Mouse (Mus musculus) neural tube, embryonic 15.5 days (tissue): ENCODE measurements around the gene Dzank1. TPM values are rescaled to one million over a fixed set of nuclear protein-coding genes. Genes with fewer than 3 reads are reported as not detected.

Source experiments
- ATAC-seq: fragments of 200-750 bp; cut with Nextera tagmentation; 2 replicates; pipeline ENCODE4 v1.8.0; 2017; ENCODE audit warnings: mild to moderate bottlenecking, moderate TSS enrichment, moderate library complexity; ENCODE audit not compliant: low FRiP score
- H3K27ac ChIP-seq: fragments of 300-500 bp; sonication (generic); replicated peaks from 2 replicates; pipeline ENCODE4 v1.5.1; 2015; ENCODE audit warnings: mild to moderate bottlenecking, inconsistent platforms
- H3K27me3 ChIP-seq: fragments of 300-500 bp; sonication (generic); replicated peaks from 2 replicates; pipeline ENCODE4 v1.6.1; 2015; ENCODE audit warnings: inconsistent platforms
- H3K36me3 ChIP-seq: fragments of 300-500 bp; sonication (generic); 2 replicates; pipeline ENCODE4 v1.6.1; 2015; ENCODE audit warnings: inconsistent platforms
- H3K4me1 ChIP-seq: fragments of 300-500 bp; sonication (generic); 2 replicates; pipeline ENCODE4 v1.6.1; 2015; ENCODE audit warnings: inconsistent platforms
- H3K4me2 ChIP-seq: fragments of 300-500 bp; sonication (generic); 2 replicates; pipeline ENCODE4 v1.6.1; 2015; ENCODE audit warnings: inconsistent platforms, mild to moderate bottlenecking, moderate library complexity
- H3K4me3 ChIP-seq: fragments of 300-500 bp; sonication (generic); replicated peaks from 2 replicates; pipeline ENCODE4 v1.5.1; 2015; ENCODE audit warnings: mild to moderate bottlenecking, inconsistent platforms
- H3K9ac ChIP-seq: fragments of 300-500 bp; sonication (generic); replicated peaks from 2 replicates; pipeline ENCODE4 v1.6.1; 2015; ENCODE audit warnings: mild to moderate bottlenecking, inconsistent platforms
- H3K9me3 ChIP-seq: fragments of 300-500 bp; sonication (generic); replicated peaks from 2 replicates; pipeline ENCODE4 v1.6.1; 2016; ENCODE audit warnings: inconsistent platforms
- WGBS: fragments of 180-500 bp; shearing (Covaris S2); methylation state at CpG from one replicate; pipeline ENCODE4 v1.1.7; 2015; ENCODE audit warnings: mixed read lengths; 5-methylcytosine and 5-hydroxymethylcytosine counted together
- polyA plus RNA-seq: library from polyadenylated mRNA; unstranded; fragments of >200 nt; fragmentation: Nextera tagmentation; extraction: Ambion mirVana; gene quantifications from 2 replicates; pipeline ENCODE4 v1.2.1, GENCODE M21; 2015

Dzank1 gene
- 17.2 and 17.5 TPM in 2 replicates for polyA plus RNA-seq

- Histone ChIP-seq H3K4me1 (peaks cover 21% of the 10 kb centered on the region), H3K9me3 (no peaks in the 10 kb centered on the region), H3K27ac (peak within 1 kb of the TSS; percentile 98), H3K9ac (peak within 1 kb of the TSS; percentile 88), H3K4me2 (peak within 1 kb of the TSS; percentile 84), H3K4me3 (peak within 1 kb of the TSS; percentile 97), H3K27me3 (no peaks in the 10 kb centered on the region), H3K36me3 (peaks cover 11% of the 10 kb centered on the region; the same call in 1 of the 2 replicates)
- under 1% methylated on average over 56 of the region's 56 CpGs for WGBS
- ATAC-seq: peak; percentile 98
Observed at GRCm38 (mm10) chr2:144526981-144527820, at the start of gene Dzank1, which contains the start of gene Polr3f. Gene Dzank1 (minus strand): TSS chr2:144527414. Gene Polr3f (plus strand): TSS chr2:144527718.

DNA sequence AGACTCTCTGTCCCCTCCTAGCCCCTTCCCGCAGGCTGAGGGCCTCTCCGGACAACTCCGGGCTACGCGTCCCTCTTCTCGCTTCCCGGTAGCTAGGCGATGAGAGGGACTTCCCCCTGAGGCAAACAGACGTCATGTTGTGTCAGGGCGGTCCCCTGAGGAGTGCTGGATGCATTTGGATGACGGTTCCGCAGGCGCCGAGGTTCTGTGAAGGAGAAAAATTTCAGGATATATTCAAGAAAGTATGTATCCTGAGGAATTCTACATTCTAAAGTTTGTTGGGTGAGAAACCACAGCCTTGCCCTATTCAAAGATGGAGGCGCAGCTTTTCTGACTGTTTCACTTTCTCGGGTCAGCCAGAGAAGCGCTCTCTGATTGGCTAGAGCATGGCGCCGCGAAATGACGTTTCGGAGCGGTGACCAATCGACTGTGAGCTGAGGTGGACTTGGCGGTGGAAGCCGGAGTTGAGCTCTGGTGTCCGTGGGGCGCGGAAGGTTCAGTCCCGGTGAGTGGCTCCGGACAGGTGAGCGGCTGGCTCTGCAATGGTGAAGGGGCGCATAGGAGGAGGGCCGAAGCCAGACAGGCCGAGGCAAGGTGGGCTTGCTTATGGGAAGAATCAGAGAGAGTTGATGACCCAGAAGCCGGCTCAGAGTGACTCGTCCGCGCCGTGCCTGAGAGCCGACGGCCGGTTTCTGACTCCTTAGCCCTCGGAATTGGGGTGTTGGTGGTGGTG is 28.8 kb upstream of the Dzank1 start, which contains the start of gene Sec23b:
Gene Sec23b (plus strand): TSS at position 410 of the 733 bp plus-strand sequence.
- ATAC-seq: peak; percentile 98
- H3K36me3 ChIP-seq: 0 out of 2 replicates have a peak, but pooled peaks cover 4% of the 10 kb centered on the region
- peak within 1 kb of the TSS; percentile 87 for H3K27ac ChIP-seq
- H3K9me3 ChIP-seq: no peaks in the 10 kb centered on the region
- H3K4me3 ChIP-seq: peak within 1 kb of the TSS; percentile 89
- peak within 1 kb of the TSS; percentile 70 for H3K9ac ChIP-seq
- peak within 1 kb of the TSS; percentile 86 for H3K4me2 ChIP-seq
- WGBS: under 1% methylated on average over 44 of the region's 44 CpGs
- H3K27me3 ChIP-seq: no peaks in the 10 kb centered on the region
- H3K4me1 ChIP-seq: peaks cover 20% of the 10 kb centered on the region

DNA sequence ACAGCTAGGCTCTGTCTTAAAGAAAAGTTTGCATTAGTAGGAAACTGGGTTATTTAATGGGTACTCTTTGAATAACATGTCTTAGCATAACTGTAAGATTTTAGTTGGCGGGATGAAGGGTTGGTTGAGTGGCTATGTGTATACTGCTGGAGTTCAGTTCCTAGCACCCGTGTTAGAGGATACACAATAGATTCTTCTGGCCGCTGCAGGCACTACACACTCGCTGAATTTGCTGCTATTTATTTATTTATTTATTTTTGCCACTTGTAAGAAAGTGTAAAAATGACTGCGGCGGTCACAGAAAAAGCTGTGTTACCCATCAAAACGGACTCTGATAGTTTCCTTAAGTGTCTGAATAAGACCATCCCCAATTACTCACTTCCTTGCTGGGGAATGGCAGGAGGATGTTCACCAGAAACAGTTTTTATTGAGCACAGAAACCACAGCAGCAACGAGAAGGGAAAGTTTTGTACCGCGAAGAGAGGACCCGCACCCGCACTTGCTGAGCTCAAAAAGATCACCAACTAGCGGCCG is 28.1 kb upstream of the Dzank1 start:
- Histone ChIP-seq H3K27me3 (no peaks in the 10 kb centered on the region), H3K36me3 (0 out of 2 replicates have a peak, but pooled peaks cover 4% of the 10 kb centered on the region), H3K4me1 (peaks cover 20% of the 10 kb centered on the region), H3K27ac (peak overlapping the region; percentile 87), H3K9ac (peak overlapping the region; percentile 54), H3K4me3 (peak overlapping the region; percentile 89), H3K4me2 (peak overlapping the region; percentile 86), H3K9me3 (no peaks in the 10 kb centered on the region)
- WGBS: 3% methylated on average over 14 of the region's 14 CpGs
- 0 out of 2 replicates have a peak, but pooled peaks have one; percentile 11 for ATAC-seq

DNA sequence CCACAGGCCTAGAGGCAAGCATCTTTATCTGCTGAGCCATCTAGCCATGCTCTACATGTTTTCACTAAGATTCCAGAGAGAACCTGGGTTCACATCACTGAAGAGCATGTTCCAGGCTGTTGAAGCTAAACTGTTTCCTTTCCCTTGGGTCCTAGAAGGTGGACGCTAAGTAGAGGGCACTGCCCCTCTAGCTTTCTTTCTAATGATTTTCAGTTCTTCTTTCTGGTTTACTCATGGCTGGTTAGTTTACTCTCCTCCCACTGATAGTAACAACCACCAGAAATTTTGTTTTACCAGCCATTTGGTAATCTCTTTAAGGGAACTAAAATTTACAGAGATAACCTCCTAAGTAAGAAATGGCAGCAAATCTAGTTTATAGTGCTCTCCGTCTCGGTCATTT is 26.7 kb upstream of the Dzank1 start:
- Histone ChIP-seq H3K9me3 (no peaks in the 10 kb centered on the region), H3K4me2 (no peak overlapping the region), H3K27ac (no peak overlapping the region), H3K36me3 (0 out of 2 replicates have a peak, but pooled peaks cover under 1% of the 10 kb centered on the region), H3K4me3 (no peak overlapping the region), H3K9ac (no peak overlapping the region), H3K4me1 (peaks cover 30% of the 10 kb centered on the region), H3K27me3 (no peaks in the 10 kb centered on the region)
- 95% methylated on average over 3 of the region's 3 CpGs for WGBS
- no peak for ATAC-seq

- ATAC-seq: peak; percentile 97
- Histone ChIP-seq H3K27me3 (no peaks in the 10 kb centered on the region), H3K27ac (peak within 1 kb of the TSS; percentile 86), H3K4me3 (peak within 1 kb of the TSS; percentile 62), H3K4me2 (peak within 1 kb of the TSS; percentile 59), H3K9ac (peak within 1 kb of the TSS; percentile 82), H3K4me1 (peaks cover 15% of the 10 kb centered on the region), H3K9me3 (no peaks in the 10 kb centered on the region), H3K36me3 (peaks cover 22% of the 10 kb centered on the region)
- under 1% methylated on average over 17 of the region's 17 CpGs for WGBS
Observed at GRCm38 (mm10) chr2:144550529-144550928, 23.3 kb upstream of the Dzank1 start, which contains the start of gene Rbbp9. Gene Rbbp9 (minus strand): TSS chr2:144550869.

GRCm38 (mm10) chr2:144547559-144547958 is 20.3 kb upstream of the Dzank1 start:
- H3K4me3 ChIP-seq: no peak overlapping the region
- no peak overlapping the region for H3K27ac ChIP-seq
- ATAC-seq: no peak
- 80% methylated on average over 4 of the region's 4 CpGs for WGBS
- no peak overlapping the region for H3K4me2 ChIP-seq
- no peaks in the 10 kb centered on the region for H3K9me3 ChIP-seq
- H3K36me3 ChIP-seq: peaks cover 46% of the 10 kb centered on the region
- no peaks in the 10 kb centered on the region for H3K27me3 ChIP-seq
- peaks cover 10% of the 10 kb centered on the region for H3K4me1 ChIP-seq
- no peak overlapping the region for H3K9ac ChIP-seq

- no peaks in the 10 kb centered on the region for H3K27me3 ChIP-seq
- H3K9ac ChIP-seq: no peak overlapping the region
- no peak overlapping the region for H3K27ac ChIP-seq
- no peak overlapping the region for H3K4me2 ChIP-seq
- no peak for ATAC-seq
- 73% methylated on average over 1 of the region's 1 CpGs for WGBS
- no peak overlapping the region for H3K4me3 ChIP-seq
- peaks cover 56% of the 10 kb centered on the region for H3K36me3 ChIP-seq
- peaks cover 10% of the 10 kb centered on the region for H3K4me1 ChIP-seq
- H3K9me3 ChIP-seq: no peaks in the 10 kb centered on the region
Observed at GRCm38 (mm10) chr2:144545481-144545880, 18.3 kb upstream of the Dzank1 start.

GRCm38 (mm10) chr2:144545061-144545460 is 17.8 kb upstream of the Dzank1 start:
- WGBS: 95% methylated on average over 2 of the region's 2 CpGs
- Histone ChIP-seq H3K36me3 (peaks cover 60% of the 10 kb centered on the region), H3K9ac (no peak overlapping the region), H3K27me3 (no peaks in the 10 kb centered on the region), H3K9me3 (no peaks in the 10 kb centered on the region), H3K4me1 (peaks cover 8% of the 10 kb centered on the region), H3K4me3 (no peak overlapping the region), H3K27ac (no peak overlapping the region), H3K4me2 (no peak overlapping the region)
- no peak for ATAC-seq

GRCm38 (mm10) chr2:144544630-144545029 is 17.4 kb upstream of the Dzank1 start:
- Histone ChIP-seq H3K36me3 (peaks cover 65% of the 10 kb centered on the region), H3K9ac (no peak overlapping the region)
- WGBS: 80% methylated on average over 6 of the region's 6 CpGs

GRCm38 (mm10) chr2:144543670-144544069 is 16.5 kb upstream of the Dzank1 start:
- H3K9ac ChIP-seq: no peak overlapping the region
- H3K36me3 ChIP-seq: peaks cover 74% of the 10 kb centered on the region
- no peak for ATAC-seq
- no peak overlapping the region for H3K4me2 ChIP-seq
- no peaks in the 10 kb centered on the region for H3K4me1 ChIP-seq
- no peaks in the 10 kb centered on the region for H3K27me3 ChIP-seq
- 97% methylated on average over 6 of the region's 6 CpGs for WGBS
- H3K27ac ChIP-seq: no peak overlapping the region
- H3K4me3 ChIP-seq: no peak overlapping the region
- H3K9me3 ChIP-seq: no peaks in the 10 kb centered on the region

More at GRCm38 (mm10) chr2:144544630-144545029, 17.4 kb upstream of the Dzank1 start:
- H3K4me3 ChIP-seq: no peak overlapping the region
- H3K4me2 ChIP-seq: no peak overlapping the region
- peaks cover 5% of the 10 kb centered on the region for H3K4me1 ChIP-seq
- no peaks in the 10 kb centered on the region for H3K9me3 ChIP-seq
- H3K27ac ChIP-seq: no peak overlapping the region
- no peaks in the 10 kb centered on the region for H3K27me3 ChIP-seq
- no peak for ATAC-seq

DNA sequence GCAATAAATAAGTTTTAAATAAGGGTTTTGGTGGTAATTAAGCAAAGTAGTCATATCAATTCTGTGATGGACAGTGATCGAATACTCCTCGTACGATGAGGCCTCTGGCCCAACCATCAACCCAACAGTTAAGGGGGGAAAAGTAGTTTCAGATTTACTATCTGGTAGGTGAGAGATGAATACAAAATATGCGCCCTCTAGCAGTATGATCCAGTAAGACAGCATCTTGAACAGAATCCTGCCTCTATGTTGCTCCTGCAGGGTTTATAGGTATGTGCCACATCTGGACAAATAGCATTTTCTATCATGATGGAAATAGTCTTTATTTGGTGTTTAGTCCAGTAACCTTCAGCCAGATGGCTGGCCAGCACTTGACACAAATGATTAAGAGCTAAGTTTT is 14.0 kb upstream of the Dzank1 start:
- peaks cover 76% of the 10 kb centered on the region for H3K36me3 ChIP-seq
- H3K4me1 ChIP-seq: no peaks in the 10 kb centered on the region
- no peaks in the 10 kb centered on the region for H3K27me3 ChIP-seq
- no peak for ATAC-seq
- WGBS: 92% methylated on average over 4 of the region's 4 CpGs
- no peak overlapping the region for H3K4me2 ChIP-seq
- H3K9ac ChIP-seq: no peak overlapping the region
- H3K27ac ChIP-seq: no peak overlapping the region
- H3K4me3 ChIP-seq: no peak overlapping the region
- no peaks in the 10 kb centered on the region for H3K9me3 ChIP-seq
